Mouse (Mus musculus): ENCODE measurements around the gene Mgarp.
"Not testable (repeated sequence)": the region's sequence is repeated elsewhere in the genome, so short reads cannot be mapped to it uniquely, and the experiment has no call there.

Gene Mgarp

GRCm38 (mm10) chr3:51396219-51397068 is at the start of gene Mgarp:
Gene Mgarp (minus strand): TSS chr3:51396738.
- peak; percentile 87 for DNase-seq (ENCODE audit: low spot score)

GRCm38 (mm10) chr3:51434871-51435595 is 38.5 kb upstream of the Mgarp start:
- no peak for DNase-seq (ENCODE audit: low spot score)

DNA sequence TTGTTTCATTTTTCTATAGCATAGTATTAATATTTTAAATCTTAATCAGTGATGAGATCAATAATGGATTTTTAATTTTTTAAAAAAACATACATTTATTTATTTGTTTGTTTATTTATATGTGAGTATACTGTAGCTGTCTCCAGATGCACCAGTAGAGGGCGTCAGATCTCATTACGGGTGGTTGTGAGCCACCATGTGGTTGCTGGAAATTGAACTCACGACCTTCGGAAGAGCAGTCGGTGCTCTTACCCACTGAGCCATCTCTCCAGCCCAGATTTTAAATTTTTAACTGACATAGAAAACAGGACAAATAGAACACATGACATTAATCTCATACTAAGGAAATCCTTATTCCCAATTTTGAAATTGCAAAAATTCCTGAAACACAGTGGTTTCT is 37.8 kb upstream of the Mgarp start:
- DNase-seq (ENCODE audit: low spot score) = not testable (repeated sequence)

GRCm38 (mm10) chr3:51425394-51425793 is 28.9 kb upstream of the Mgarp start:
- DNase-seq (ENCODE audit: low spot score) = no peak

DNA sequence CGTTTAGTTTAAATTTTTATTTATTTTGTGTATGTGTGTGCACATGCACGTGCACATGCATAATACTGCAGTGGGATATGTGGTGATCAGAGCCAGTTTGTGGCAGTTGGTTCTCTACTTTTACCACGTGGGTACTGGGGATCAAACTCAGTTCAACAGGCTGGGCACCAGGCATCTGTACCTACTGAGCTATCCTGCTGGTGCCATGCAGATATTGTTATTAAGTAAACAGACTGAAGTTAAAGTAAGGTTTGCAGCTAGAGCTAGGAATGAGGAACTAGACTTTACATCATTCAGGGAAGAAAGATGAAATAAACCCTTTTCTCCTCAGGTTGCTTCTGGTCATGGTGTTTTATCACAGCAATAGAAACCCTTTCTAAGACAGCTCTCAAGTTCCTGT is 25.4 kb upstream of the Mgarp start:
- no peak for DNase-seq (ENCODE audit: low spot score)

DNA sequence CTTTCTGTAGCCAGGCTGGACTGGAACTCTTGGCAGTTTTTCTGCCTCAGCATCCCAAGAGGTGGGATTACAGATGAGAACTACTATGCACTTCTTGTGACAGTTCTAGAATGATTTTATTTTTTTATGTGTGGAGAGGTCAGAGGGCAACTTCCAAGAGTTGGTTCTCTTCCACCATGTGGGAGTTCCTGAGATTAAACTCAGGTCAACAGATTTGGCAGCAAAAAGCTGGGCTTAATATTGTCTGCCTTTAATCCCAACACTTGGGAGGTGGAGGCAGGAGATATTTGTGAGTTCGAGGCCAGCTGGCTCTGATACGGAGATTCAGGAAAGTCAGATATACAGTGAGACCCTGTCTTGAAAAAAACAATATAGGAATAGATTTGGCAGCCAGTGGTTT is 21.4 kb upstream of the Mgarp start:
- no peak for DNase-seq (ENCODE audit: low spot score)

DNA sequence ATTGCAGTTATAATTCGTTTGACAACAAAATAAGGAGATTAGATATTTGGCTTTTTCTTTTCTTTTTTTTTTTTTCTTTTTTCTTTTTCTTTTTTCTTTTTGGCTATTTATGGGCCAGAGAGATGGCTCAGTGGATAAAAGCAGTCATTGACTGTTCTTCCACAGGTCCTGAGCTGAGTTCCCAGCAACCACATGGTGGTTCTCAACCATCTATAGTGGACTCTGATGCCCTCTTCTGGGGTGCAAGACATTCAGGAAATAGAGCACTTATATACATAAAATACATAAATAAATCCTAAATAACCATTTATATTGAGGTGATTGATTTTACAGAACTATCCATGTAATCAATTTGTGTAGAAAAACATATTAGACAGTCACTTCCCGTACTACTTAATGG is 20.9 kb upstream of the Mgarp start:
- DNase-seq (ENCODE audit: low spot score) = no peak

- DNase-seq (ENCODE audit: low spot score) = no peak
Measured at GRCm38 (mm10) chr3:51417135-51417458, 20.6 kb upstream of the Mgarp start.

DNA sequence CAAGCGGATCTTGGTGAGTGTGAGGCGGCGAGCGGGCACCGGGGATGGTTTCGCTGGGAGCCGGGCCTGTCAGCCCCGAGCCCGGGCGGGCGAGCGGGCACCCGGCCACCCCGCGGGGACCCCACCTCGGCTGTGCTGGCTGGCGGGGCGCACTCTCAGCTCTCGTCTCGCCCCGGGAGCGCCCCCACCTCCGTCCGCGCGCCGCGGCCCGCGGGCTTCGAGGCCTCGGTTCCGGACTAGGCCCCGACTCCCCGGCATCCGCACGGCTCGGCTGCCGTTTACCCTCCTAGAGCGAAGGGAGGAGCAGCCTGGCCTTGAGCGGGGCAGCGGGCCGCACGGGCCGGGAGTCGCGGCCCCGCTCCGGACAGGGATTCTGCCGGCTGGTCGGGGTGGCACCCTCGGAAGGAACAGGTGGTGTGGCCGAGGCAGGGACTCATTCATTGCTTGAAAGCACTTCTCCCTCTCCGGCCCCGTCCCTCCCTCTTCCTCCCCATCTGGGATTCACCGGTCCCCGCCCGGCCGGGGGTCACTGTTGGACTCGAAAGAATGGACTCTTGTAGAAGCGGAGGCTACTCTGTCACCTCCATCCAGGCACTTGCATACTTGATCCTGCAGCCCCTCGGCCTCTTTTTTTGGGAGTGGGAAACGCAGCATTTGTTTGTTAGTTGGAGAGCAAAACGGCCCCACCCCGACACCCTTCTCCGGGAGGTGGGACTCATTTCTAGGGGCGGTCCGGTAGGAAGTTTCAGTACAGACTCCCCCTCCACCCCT is 20.0 kb upstream of the Mgarp start:
- DNase-seq (ENCODE audit: low spot score) = peak; percentile 44

- no peak for DNase-seq (ENCODE audit: low spot score)
Measured at GRCm38 (mm10) chr3:51416073-51416363, 19.5 kb upstream of the Mgarp start.

DNA sequence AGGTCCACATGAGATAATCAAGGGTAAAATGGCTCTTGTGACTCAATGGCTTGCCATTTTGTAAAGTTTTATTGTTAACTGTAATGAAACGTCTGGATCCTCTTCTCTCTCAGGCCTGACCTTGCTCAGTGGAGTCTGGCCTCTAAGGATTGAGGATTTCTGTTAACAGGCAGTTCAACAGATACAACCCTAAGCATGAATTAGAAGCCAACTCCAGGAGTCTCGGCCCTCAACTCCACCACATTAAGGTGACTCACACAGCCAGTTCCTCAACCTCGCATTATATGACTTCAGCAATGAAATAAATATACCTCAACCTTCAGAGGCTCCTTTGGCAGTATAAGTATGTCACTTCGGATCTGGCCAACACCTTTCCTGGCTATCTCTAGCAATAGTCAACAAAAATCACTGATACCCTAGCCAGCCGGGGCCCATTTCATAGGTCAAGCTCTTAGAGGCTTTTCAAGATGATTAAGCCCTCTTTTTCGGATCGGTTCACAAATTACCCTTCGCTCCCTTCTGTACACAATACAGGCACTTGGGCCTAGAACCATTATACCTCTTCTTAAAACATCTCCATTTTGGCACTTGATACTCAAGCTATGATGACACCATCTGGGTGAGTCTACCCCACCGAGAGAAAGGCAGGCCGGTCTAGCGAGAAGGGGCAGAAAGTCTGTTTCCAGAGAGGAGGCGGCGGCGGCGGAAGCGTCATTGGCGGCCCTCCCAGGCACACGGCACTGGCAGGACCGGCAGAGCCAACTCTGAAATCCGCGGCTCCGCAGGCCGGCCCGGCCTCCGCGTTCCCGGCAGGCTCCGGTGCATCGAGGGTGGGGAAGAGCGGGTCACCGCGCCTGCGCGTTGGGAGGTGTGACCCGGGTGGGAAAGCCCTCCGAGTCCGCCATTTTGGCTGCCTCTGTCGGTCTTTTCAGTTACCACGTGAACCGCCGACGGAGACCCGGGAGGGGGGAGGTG is 18.8 kb upstream of the Mgarp start, which contains the start of gene Naa15:
TSS of gene Naa15 (plus strand) at position 51 of the 975 bp plus-strand sequence.
- DNase-seq (ENCODE audit: low spot score) = peak; percentile 97

DNA sequence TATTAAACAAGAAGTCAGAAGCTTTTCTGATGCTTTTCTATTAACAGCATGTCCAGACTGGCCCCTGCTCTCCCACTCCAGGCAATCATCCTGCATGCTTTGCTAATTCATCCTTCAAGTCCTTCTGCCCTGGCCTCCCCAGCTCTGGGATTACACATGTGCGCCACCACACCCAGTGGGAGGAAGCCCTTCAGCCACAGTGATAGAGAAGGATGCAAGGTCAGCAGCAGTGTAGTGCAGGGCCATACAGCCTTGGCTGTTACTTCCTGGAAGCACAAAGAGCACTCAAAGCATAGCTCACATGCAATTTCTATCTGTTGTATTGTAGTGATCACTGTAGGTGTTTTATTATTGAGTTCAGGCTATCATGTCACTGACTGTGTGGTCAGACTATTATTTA is 16.7 kb upstream of the Mgarp start:
- DNase-seq (ENCODE audit: low spot score) = no peak

DNA sequence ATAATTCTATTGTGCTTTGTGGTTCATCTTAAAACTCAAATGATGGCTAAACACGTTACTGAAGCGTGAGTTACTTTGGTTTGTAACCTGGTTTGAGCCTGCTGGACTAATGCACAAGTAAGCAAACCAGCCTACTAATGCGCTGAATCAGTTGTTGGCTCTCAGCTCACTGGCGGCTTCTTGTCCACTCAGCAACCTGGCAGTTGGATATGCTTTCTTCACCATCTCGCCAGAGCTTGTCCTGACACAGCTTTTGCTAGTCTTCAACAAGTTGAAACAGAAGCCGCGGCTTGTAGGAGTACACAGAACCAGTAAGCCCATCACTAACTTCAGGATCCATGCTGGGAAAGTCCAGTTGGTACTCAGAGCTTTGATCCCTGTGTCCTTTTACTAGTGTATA is 15.9 kb upstream of the Mgarp start:
- no peak for DNase-seq (ENCODE audit: low spot score)

DNA sequence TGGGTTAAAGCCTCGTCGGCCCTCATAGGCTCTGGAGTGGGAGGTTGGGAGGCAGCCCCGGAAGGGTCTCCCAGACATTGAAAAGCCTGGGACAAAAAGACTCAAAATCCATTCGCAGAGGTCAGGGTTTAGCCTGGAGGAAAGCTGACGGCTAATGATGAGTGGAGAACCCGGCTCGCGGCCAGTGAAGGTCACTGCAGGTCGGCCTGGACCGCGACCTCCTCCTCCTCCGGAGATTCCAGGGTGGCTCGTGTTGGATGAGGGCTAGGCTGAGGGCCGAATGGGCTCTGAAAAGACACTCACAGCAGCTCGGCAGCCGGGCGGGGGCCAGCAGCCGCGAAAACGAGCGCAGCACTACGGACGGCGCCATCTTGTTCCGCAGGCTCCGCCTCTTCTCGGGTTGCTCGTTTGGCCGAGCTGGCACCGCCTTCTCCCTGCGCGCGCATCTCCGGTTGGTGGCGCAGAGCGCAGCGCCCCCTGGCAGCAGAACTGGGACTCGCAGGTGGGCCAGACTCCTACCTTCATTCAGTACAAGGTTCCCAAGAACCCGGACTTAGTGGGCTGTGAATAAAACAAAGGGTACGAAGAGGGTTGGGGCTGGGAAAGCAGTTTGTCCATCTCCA is 12.1 kb upstream of the Mgarp start, which contains the start of gene Ndufc1:
TSS of gene Ndufc1 (minus strand) at position 428 of the 623 bp plus-strand sequence.
- DNase-seq (ENCODE audit: low spot score) = peak; percentile 96

DNA sequence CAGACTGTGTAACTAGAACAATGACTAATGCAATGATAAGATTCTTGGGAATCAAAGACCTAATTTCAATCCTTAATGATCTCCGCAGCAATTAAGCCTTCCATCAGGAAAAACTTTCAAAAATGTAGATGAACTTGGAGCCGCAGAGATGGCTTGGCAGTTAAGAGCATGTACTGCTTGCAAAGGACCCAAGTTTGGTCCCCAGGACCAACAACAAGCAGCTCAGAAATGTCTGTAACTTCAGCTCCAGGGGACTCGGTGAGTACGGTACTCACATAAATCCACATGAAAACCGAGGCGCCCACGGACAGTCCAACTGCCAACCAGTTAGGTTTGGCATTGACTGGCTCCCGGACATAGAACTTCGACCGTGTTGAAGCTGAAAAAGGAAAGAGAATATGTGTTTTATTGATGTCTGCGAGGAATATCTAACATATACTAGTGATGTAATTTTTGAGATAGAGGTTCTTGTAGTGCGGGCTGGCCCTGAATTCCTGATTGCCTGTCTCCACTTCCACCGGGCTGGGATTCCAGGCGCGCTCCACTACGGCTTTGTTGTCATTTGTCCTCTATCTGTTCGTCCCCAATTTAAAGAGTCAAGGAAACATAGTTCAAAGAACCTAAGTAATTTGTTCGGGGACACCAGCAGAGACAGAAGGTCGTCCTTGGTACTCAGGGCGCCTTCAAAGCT is 11.5 kb upstream of the Mgarp start:
- DNase-seq (ENCODE audit: low spot score) = peak; percentile 25

GRCm38 (mm10) chr3:51402628-51403027 is 6.1 kb upstream of the Mgarp start:
- DNase-seq (ENCODE audit: low spot score) = no peak

- DNase-seq (ENCODE audit: low spot score) = not testable (repeated sequence)
Measured at GRCm38 (mm10) chr3:51402054-51402453, 5.5 kb upstream of the Mgarp start.

DNA sequence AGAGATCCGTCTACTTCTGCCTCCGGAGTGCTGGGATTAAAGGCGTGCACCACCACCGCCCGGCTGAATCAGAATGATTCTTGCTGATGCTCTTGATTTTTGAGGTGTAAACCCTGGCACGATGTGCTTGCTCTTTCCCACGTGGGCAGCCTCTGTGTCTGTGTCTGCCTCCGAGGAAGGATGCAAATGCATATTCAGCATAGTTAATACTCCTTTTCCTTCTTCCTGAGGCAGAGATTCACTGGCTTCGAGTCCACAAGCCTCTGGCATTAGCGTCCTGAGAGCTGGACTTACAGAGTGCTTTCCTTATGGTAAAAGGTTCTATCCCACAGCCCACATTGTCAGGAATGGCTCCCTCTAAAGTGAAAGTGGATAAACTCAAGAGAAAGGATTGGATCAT is 4.1 kb upstream of the Mgarp start:
- DNase-seq (ENCODE audit: low spot score) = no peak

GRCm38 (mm10) chr3:51399531-51399930 is 3.0 kb upstream of the Mgarp start:
- DNase-seq (ENCODE audit: low spot score) = no peak

- DNase-seq (ENCODE audit: low spot score) = no peak
Measured at GRCm38 (mm10) chr3:51398667-51399066, 2.1 kb upstream of the Mgarp start.
